Mouse (Mus musculus): ENCODE data around the gene Cacna1c.

GRCm38 (mm10) chr6:119236241-119236640 lies 40.0 kb upstream of the Cacna1c start, which contains the start of gene Cacna2d4:
- TF ChIP-seq CTCF (IDR thresholded peaks at IDR 0.05; ENCODE audit: low read depth, low read length) (no peak), POLR2A (IDR thresholded peaks at IDR 0.05; ENCODE audit: insufficient read depth, low read length) (no peak), EP300 (IDR thresholded peaks at IDR 0.05; ENCODE audit: insufficient read depth, low read depth, low read length) (no peak)

Data from ES-Bruce4 (cell line).